Mouse (Mus musculus) testis, adult 2 months (tissue): ENCODE results near the gene Arl8b. TPM values are rescaled to one million over a fixed set of nuclear protein-coding genes. Genes with fewer than 3 reads are reported as not detected.

Experiments used
- H3K27ac ChIP-seq: fragments of 200-500 bp; 2 replicates; pipeline ENCODE4 v1.5.1; 2012; ENCODE audit warnings: low read depth, low read length; ENCODE audit not compliant: control insufficient read depth, insufficient read depth
- H3K27me3 ChIP-seq: fragments of 200-500 bp; 2 replicates; pipeline ENCODE4 v1.6.1; 2012; ENCODE audit warnings: mild to moderate bottlenecking, low read length, moderate library complexity; ENCODE audit not compliant: control insufficient read depth, insufficient read depth
- H3K36me3 ChIP-seq: fragments of 200-500 bp; 2 replicates; pipeline ENCODE4 v1.6.1; 2012; ENCODE audit warnings: mild to moderate bottlenecking, low read length; ENCODE audit not compliant: control insufficient read depth, insufficient read depth
- H3K4me1 ChIP-seq: fragments of 200-500 bp; 2 replicates; pipeline ENCODE4 v1.6.1; 2012; ENCODE audit warnings: low read length; ENCODE audit not compliant: control insufficient read depth, insufficient read depth
- H3K4me3 ChIP-seq: fragments of 200-500 bp; 2 replicates; pipeline ENCODE4 v1.5.1; 2012; ENCODE audit warnings: low read depth, mild to moderate bottlenecking, low read length, moderate library complexity, mixed read lengths; ENCODE audit not compliant: control insufficient read depth
- CTCF ChIP-seq: fragments of 200-500 bp; IDR thresholded peaks from 2 replicates; pipeline ENCODE4 v1.5.1; 2012; ENCODE audit warnings: low read depth, mild to moderate bottlenecking, inconsistent platforms, low read length, moderate library complexity; ENCODE audit not compliant: control insufficient read depth, insufficient read depth, insufficient replicate concordance
- POLR2A ChIP-seq: fragments of 200-500 bp; IDR thresholded peaks from 2 replicates; pipeline ENCODE4 v1.6.1; 2012; ENCODE audit warnings: low read depth, mild to moderate bottlenecking, inconsistent platforms, low read length, moderate library complexity; ENCODE audit not compliant: control insufficient read depth
- polyA plus RNA-seq: library from polyadenylated mRNA; depleted of rRNA; stranded (reverse); fragments of >200 nt; gene quantifications from 2 replicates; pipeline ENCODE4 v1.2.3, GENCODE M21; 2012

Gene Arl8b
- polyA plus RNA-seq, 1 experiment = 37.0 TPM

- no peaks in the 10 kb centered on the region for H3K36me3 ChIP-seq
- H3K4me3 ChIP-seq = peak overlapping the region; percentile 96; the same call in 1 of the 2 replicates
- H3K27ac ChIP-seq = no peak overlapping the region
- TF ChIP-seq POLR2A = no peak
- no peak for TF ChIP-seq CTCF
- no peaks in the 10 kb centered on the region for H3K27me3 ChIP-seq
- peaks cover 12% of the 10 kb centered on the region for H3K4me1 ChIP-seq
Measured at GRCm38 (mm10) chr6:108784796-108785195, 1.9 kb downstream of the Arl8b start.

GRCm38 (mm10) chr6:108785551-108785950 lies 2.7 kb downstream of the Arl8b start:
- H3K27ac ChIP-seq = no peak overlapping the region
- H3K36me3 ChIP-seq = no peaks in the 10 kb centered on the region
- no peak overlapping the region for H3K4me3 ChIP-seq
- peaks cover 12% of the 10 kb centered on the region for H3K4me1 ChIP-seq
- no peaks in the 10 kb centered on the region for H3K27me3 ChIP-seq
- TF ChIP-seq POLR2A (no peak), CTCF (no peak)

- no peaks in the 10 kb centered on the region for H3K27me3 ChIP-seq
- H3K27ac ChIP-seq = no peak overlapping the region
- TF ChIP-seq POLR2A (no peak), CTCF (no peak)
- H3K4me1 ChIP-seq = peaks cover 4% of the 10 kb centered on the region; the same call in 1 of the 2 replicates
- no peaks in the 10 kb centered on the region for H3K36me3 ChIP-seq
- H3K4me3 ChIP-seq = no peak overlapping the region
Measured at GRCm38 (mm10) chr6:108791498-108791897, 8.6 kb downstream of the Arl8b start.

- no peak overlapping the region for H3K27ac ChIP-seq
- no peaks in the 10 kb centered on the region for H3K27me3 ChIP-seq
- H3K36me3 ChIP-seq = no peaks in the 10 kb centered on the region
- peak overlapping the region; percentile 45 for H3K4me3 ChIP-seq
- peaks cover 9% of the 10 kb centered on the region for H3K4me1 ChIP-seq
- TF ChIP-seq POLR2A (no peak), CTCF (no peak)
Measured at GRCm38 (mm10) chr6:108795912-108796311, 13.0 kb downstream of the Arl8b start.

GRCm38 (mm10) chr6:108796706-108797105 lies 13.8 kb downstream of the Arl8b start:
- TF ChIP-seq POLR2A = no peak
- TF ChIP-seq CTCF = no peak
- Histone ChIP-seq H3K4me3 (peak overlapping the region; percentile 27), H3K4me1 (peaks cover 9% of the 10 kb centered on the region)

GRCm38 (mm10) chr6:108805194-108805593 lies 22.3 kb downstream of the Arl8b start:
- TF ChIP-seq CTCF (no peak), POLR2A (no peak)
- Histone ChIP-seq H3K4me1 (no peaks in the 10 kb centered on the region), H3K27ac (no peak overlapping the region), H3K4me3 (no peak overlapping the region), H3K36me3 (no peaks in the 10 kb centered on the region), H3K27me3 (no peaks in the 10 kb centered on the region)

More at GRCm38 (mm10) chr6:108796706-108797105, 13.8 kb downstream of the Arl8b start:
- no peak overlapping the region for H3K27ac ChIP-seq
- H3K36me3 ChIP-seq = no peaks in the 10 kb centered on the region
- H3K27me3 ChIP-seq = no peaks in the 10 kb centered on the region

- Histone ChIP-seq H3K4me1 (no peaks in the 10 kb centered on the region), H3K27me3 (no peaks in the 10 kb centered on the region), H3K27ac (no peak overlapping the region), H3K36me3 (no peaks in the 10 kb centered on the region), H3K4me3 (no peak overlapping the region)
- TF ChIP-seq CTCF (no peak), POLR2A (no peak)
Measured at GRCm38 (mm10) chr6:108805871-108806270, 23.0 kb downstream of the Arl8b start.

GRCm38 (mm10) chr6:108807446-108807845 lies 24.5 kb downstream of the Arl8b start:
- Histone ChIP-seq H3K27me3 (no peaks in the 10 kb centered on the region), H3K4me1 (no peaks in the 10 kb centered on the region), H3K27ac (no peak overlapping the region), H3K4me3 (no peak overlapping the region), H3K36me3 (no peaks in the 10 kb centered on the region)
- no peak for TF ChIP-seq CTCF
